Mouse (Mus musculus) forebrain, embryonic 15.5 days (tissue): ENCODE measurements at regions not wholly inside any gene's neighbourhood (a gene's known extent, or its start where the extent isn't known, plus 50 kb on each side); places are given as distances from the start of the nearest gene placed in this dataset.

Experiments used
- ATAC-seq: fragments of 200-750 bp; cut with Nextera tagmentation; replicated peaks from 2 replicates; pipeline ENCODE4 v1.8.0; 2017; ENCODE audit warnings: mild to moderate bottlenecking, moderate TSS enrichment, moderate library complexity
- H3K27ac ChIP-seq: fragments of 300-500 bp; sonication (generic); replicated peaks from 2 replicates; pipeline ENCODE4 v1.5.1; 2015; ENCODE audit warnings: mild to moderate bottlenecking, inconsistent platforms
- H3K27me3 ChIP-seq: fragments of 300-500 bp; sonication (generic); 2 replicates; pipeline ENCODE4 v1.6.1; 2015; ENCODE audit warnings: inconsistent platforms
- H3K36me3 ChIP-seq: fragments of 300-500 bp; sonication (generic); 2 replicates; pipeline ENCODE4 v1.6.1; 2015; ENCODE audit warnings: mild to moderate bottlenecking, inconsistent platforms
- H3K4me1 ChIP-seq: fragments of 300-500 bp; sonication (generic); 2 replicates; pipeline ENCODE4 v1.6.1; 2015; ENCODE audit warnings: inconsistent platforms
- H3K4me2 ChIP-seq: fragments of 300-500 bp; sonication (generic); replicated peaks from 2 replicates; pipeline ENCODE4 v1.6.1; 2015; ENCODE audit warnings: mild to moderate bottlenecking, inconsistent platforms
- H3K4me3 ChIP-seq: fragments of 300-500 bp; sonication (generic); 2 replicates; pipeline ENCODE4 v1.5.1; 2015; ENCODE audit warnings: mild to moderate bottlenecking, inconsistent platforms
- H3K9ac ChIP-seq: fragments of 300-500 bp; sonication (generic); replicated peaks from 2 replicates; pipeline ENCODE4 v1.6.1; 2015; ENCODE audit warnings: mild to moderate bottlenecking, inconsistent platforms
- H3K9me3 ChIP-seq: fragments of 300-500 bp; sonication (generic); 2 replicates; pipeline ENCODE4 v1.6.1; 2016; ENCODE audit warnings: inconsistent platforms
- WGBS: fragments of 180-500 bp; shearing (Covaris S2); methylation state at CpG from one replicate; pipeline ENCODE4 v1.1.7; 2015; ENCODE audit warnings: mixed read lengths; 5-methylcytosine and 5-hydroxymethylcytosine counted together

- H3K27ac ChIP-seq = no peak overlapping the region
- H3K36me3 ChIP-seq = no peaks in the 10 kb centered on the region
- WGBS = 86% methylated on average over 3 of the region's 3 CpGs
- H3K4me3 ChIP-seq = no peak overlapping the region
- H3K4me2 ChIP-seq = no peak overlapping the region
- H3K4me1 ChIP-seq = no peaks in the 10 kb centered on the region
- H3K9ac ChIP-seq = no peak overlapping the region
- ATAC-seq = no peak
- H3K27me3 ChIP-seq = no peaks in the 10 kb centered on the region
- no peaks in the 10 kb centered on the region for H3K9me3 ChIP-seq
Observed at GRCm38 (mm10) chr8:8254446-8254845, 406.6 kb downstream of the Efnb2 start.

GRCm38 (mm10) chr8:8244599-8244998 is 416.4 kb downstream of the Efnb2 start:
- Histone ChIP-seq H3K36me3 (no peaks in the 10 kb centered on the region), H3K9ac (no peak overlapping the region), H3K27ac (no peak overlapping the region), H3K4me1 (0 out of 2 replicates have a peak, but pooled peaks cover 7% of the 10 kb centered on the region), H3K4me2 (no peak overlapping the region), H3K4me3 (no peak overlapping the region), H3K9me3 (no peaks in the 10 kb centered on the region), H3K27me3 (no peaks in the 10 kb centered on the region)
- ATAC-seq = no peak
- 97% methylated on average over 1 of the region's 1 CpGs for WGBS

GRCm38 (mm10) chr8:8241755-8242501 is 419.1 kb downstream of the Efnb2 start:
- no peaks in the 10 kb centered on the region for H3K9me3 ChIP-seq
- H3K9ac ChIP-seq = no peak overlapping the region
- WGBS = 28% methylated on average over 3 of the region's 3 CpGs
- H3K4me3 ChIP-seq = no peak overlapping the region
- H3K36me3 ChIP-seq = no peaks in the 10 kb centered on the region
- no peak overlapping the region for H3K4me2 ChIP-seq
- no peak overlapping the region for H3K27ac ChIP-seq
- ATAC-seq = no peak
- 0 out of 2 replicates have a peak, but pooled peaks cover 7% of the 10 kb centered on the region for H3K4me1 ChIP-seq
- no peaks in the 10 kb centered on the region for H3K27me3 ChIP-seq

GRCm38 (mm10) chr8:8241051-8241688 is 419.9 kb downstream of the Efnb2 start:
- no peak for ATAC-seq
- Histone ChIP-seq H3K27ac (no peak overlapping the region), H3K4me3 (no peak overlapping the region), H3K9ac (no peak overlapping the region), H3K36me3 (no peaks in the 10 kb centered on the region), H3K4me1 (0 out of 2 replicates have a peak, but pooled peaks cover 7% of the 10 kb centered on the region), H3K4me2 (no peak overlapping the region), H3K27me3 (no peaks in the 10 kb centered on the region), H3K9me3 (no peaks in the 10 kb centered on the region)
- WGBS = 63% methylated on average over 9 of the region's 9 CpGs

GRCm38 (mm10) chr8:8239489-8239888 is 421.6 kb downstream of the Efnb2 start:
- H3K27ac ChIP-seq = no peak overlapping the region
- no peak overlapping the region for H3K9ac ChIP-seq
- no peak overlapping the region for H3K4me2 ChIP-seq
- H3K4me3 ChIP-seq = no peak overlapping the region
- no peaks in the 10 kb centered on the region for H3K9me3 ChIP-seq
- H3K36me3 ChIP-seq = no peaks in the 10 kb centered on the region
- H3K4me1 ChIP-seq = 0 out of 2 replicates have a peak, but pooled peaks cover 7% of the 10 kb centered on the region
- 77% methylated on average over 12 of the region's 12 CpGs for WGBS
- no peak for ATAC-seq
- H3K27me3 ChIP-seq = no peaks in the 10 kb centered on the region

- Histone ChIP-seq H3K27ac (no peak overlapping the region), H3K4me3 (no peak overlapping the region), H3K36me3 (no peaks in the 10 kb centered on the region), H3K9ac (no peak overlapping the region), H3K4me1 (0 out of 2 replicates have a peak, but pooled peaks cover 7% of the 10 kb centered on the region), H3K27me3 (no peaks in the 10 kb centered on the region), H3K9me3 (no peaks in the 10 kb centered on the region), H3K4me2 (no peak overlapping the region)
- ATAC-seq = no peak
- WGBS = 93% methylated on average over 6 of the region's 6 CpGs
Observed at GRCm38 (mm10) chr8:8238051-8238450, 423.0 kb downstream of the Efnb2 start.

- 85% methylated on average over 3 of the region's 3 CpGs for WGBS
- H3K27ac ChIP-seq = no peak overlapping the region
Observed at GRCm38 (mm10) chr8:8233616-8234015, 427.4 kb downstream of the Efnb2 start.

GRCm38 (mm10) chr8:8233156-8233555 is 427.9 kb downstream of the Efnb2 start:
- Histone ChIP-seq H3K4me3 (no peak overlapping the region), H3K4me2 (no peak overlapping the region), H3K9me3 (no peaks in the 10 kb centered on the region), H3K9ac (no peak overlapping the region), H3K27me3 (no peaks in the 10 kb centered on the region), H3K4me1 (peaks cover 23% of the 10 kb centered on the region), H3K36me3 (no peaks in the 10 kb centered on the region), H3K27ac (no peak overlapping the region)
- WGBS = 82% methylated on average over 4 of the region's 4 CpGs
- no peak for ATAC-seq

More at GRCm38 (mm10) chr8:8233616-8234015, 427.4 kb downstream of the Efnb2 start:
- H3K9me3 ChIP-seq = no peaks in the 10 kb centered on the region
- ATAC-seq = no peak
- H3K27me3 ChIP-seq = no peaks in the 10 kb centered on the region
- H3K9ac ChIP-seq = no peak overlapping the region
- no peak overlapping the region for H3K4me2 ChIP-seq
- H3K36me3 ChIP-seq = no peaks in the 10 kb centered on the region
- no peak overlapping the region for H3K4me3 ChIP-seq
- peaks cover 23% of the 10 kb centered on the region for H3K4me1 ChIP-seq

- 37% methylated on average over 13 of the region's 13 CpGs for WGBS
- H3K9me3 ChIP-seq = no peaks in the 10 kb centered on the region
- H3K4me3 ChIP-seq = no peak overlapping the region
- H3K9ac ChIP-seq = no peak overlapping the region
- peak; percentile 62 for ATAC-seq
- H3K4me1 ChIP-seq = peaks cover 23% of the 10 kb centered on the region
- peak overlapping the region; percentile 8; the same call in 1 of the 2 replicates for H3K4me2 ChIP-seq
- H3K36me3 ChIP-seq = no peaks in the 10 kb centered on the region
- H3K27me3 ChIP-seq = no peaks in the 10 kb centered on the region
- peak overlapping the region; percentile 82 for H3K27ac ChIP-seq
Observed at GRCm38 (mm10) chr8:8231996-8232632, 428.9 kb downstream of the Efnb2 start.

GRCm38 (mm10) chr8:8231308-8231985 is 429.6 kb downstream of the Efnb2 start:
- ATAC-seq = peak; percentile 89
- WGBS = 15% methylated on average over 6 of the region's 6 CpGs
- Histone ChIP-seq H3K36me3 (no peaks in the 10 kb centered on the region), H3K9me3 (no peaks in the 10 kb centered on the region), H3K4me3 (no peak overlapping the region), H3K4me2 (peak overlapping the region; percentile 8; the same call in 1 of the 2 replicates), H3K27ac (peak overlapping the region; percentile 82), H3K27me3 (no peaks in the 10 kb centered on the region), H3K9ac (no peak overlapping the region), H3K4me1 (peaks cover 23% of the 10 kb centered on the region)

- ATAC-seq = no peak
- WGBS = 93% methylated on average over 2 of the region's 2 CpGs
- no peak overlapping the region for H3K9ac ChIP-seq
- no peaks in the 10 kb centered on the region for H3K9me3 ChIP-seq
- no peak overlapping the region for H3K27ac ChIP-seq
- no peak overlapping the region for H3K4me2 ChIP-seq
- H3K4me1 ChIP-seq = peaks cover 6% of the 10 kb centered on the region
- no peaks in the 10 kb centered on the region for H3K27me3 ChIP-seq
- H3K36me3 ChIP-seq = no peaks in the 10 kb centered on the region
- H3K4me3 ChIP-seq = no peak overlapping the region
Observed at GRCm38 (mm10) chr8:8225994-8226393, 435.0 kb downstream of the Efnb2 start.
